Mouse (Mus musculus) stomach, embryonic 16.5 days (tissue): ENCODE data around the gene Nuak1. TPM values are rescaled to one million over a fixed set of nuclear protein-coding genes. Genes with fewer than 3 reads are reported as not detected.

Source experiments
- ATAC-seq: fragments of 200-750 bp; cut with Nextera tagmentation; 2 replicates; pipeline ENCODE4 v1.8.0; 2017; ENCODE audit warnings: moderate number of reproducible peaks, moderate TSS enrichment; ENCODE audit not compliant: insufficient read depth, low FRiP score
- H3K27ac ChIP-seq: fragments of 300-500 bp; sonication (generic); 2 replicates; pipeline ENCODE4 v1.5.1; 2014; ENCODE audit warnings: low read length
- H3K27me3 ChIP-seq: fragments of 300-500 bp; sonication (generic); 2 replicates; pipeline ENCODE4 v1.6.1; 2014; ENCODE audit warnings: low read length, control low read depth, mixed read lengths; ENCODE audit not compliant: control insufficient read depth, insufficient read depth
- H3K36me3 ChIP-seq: fragments of 300-500 bp; sonication (generic); 2 replicates; pipeline ENCODE4 v1.6.1; 2014; ENCODE audit warnings: low read length; ENCODE audit not compliant: control insufficient read depth, insufficient read depth
- H3K4me1 ChIP-seq: fragments of 300-500 bp; sonication (generic); 2 replicates; pipeline ENCODE4 v1.6.1; 2014; ENCODE audit warnings: low read length, control low read depth, mixed read lengths; ENCODE audit not compliant: control insufficient read depth, insufficient read depth
- H3K4me2 ChIP-seq: fragments of 300-500 bp; sonication (generic); 2 replicates; pipeline ENCODE4 v1.6.1; 2014; ENCODE audit warnings: low read depth, low read length, mixed read lengths
- H3K4me3 ChIP-seq: fragments of 300-500 bp; sonication (generic); replicated peaks from 2 replicates; pipeline ENCODE4 v1.5.1; 2014; ENCODE audit warnings: mild to moderate bottlenecking, low read length
- H3K9ac ChIP-seq: fragments of 300-500 bp; sonication (generic); 2 replicates; pipeline ENCODE4 v1.6.1; 2014; ENCODE audit warnings: low read length
- H3K9me3 ChIP-seq: fragments of 300-500 bp; sonication (generic); replicated peaks from 2 replicates; pipeline ENCODE4 v1.6.1; 2016; ENCODE audit warnings: low read length, control low read depth; ENCODE audit not compliant: control insufficient read depth
- WGBS: fragments of 180-500 bp; shearing (Covaris S2); extraction: QIAGEN DNeasy Blood & Tissue Kit; methylation state at CpG from one replicate; pipeline ENCODE4 v1.1.7; 2014; 5-methylcytosine and 5-hydroxymethylcytosine counted together
- polyA plus RNA-seq: library from polyadenylated mRNA; unstranded; fragments of >200 nt; fragmentation: Nextera tagmentation; extraction: Ambion mirVana; gene quantifications from 2 replicates; pipeline ENCODE4 v1.2.1, GENCODE M21; 2015

The Nuak1 gene
- polyA plus RNA-seq, 1 experiment from 2014 or later: 1.1 TPM

DNA sequence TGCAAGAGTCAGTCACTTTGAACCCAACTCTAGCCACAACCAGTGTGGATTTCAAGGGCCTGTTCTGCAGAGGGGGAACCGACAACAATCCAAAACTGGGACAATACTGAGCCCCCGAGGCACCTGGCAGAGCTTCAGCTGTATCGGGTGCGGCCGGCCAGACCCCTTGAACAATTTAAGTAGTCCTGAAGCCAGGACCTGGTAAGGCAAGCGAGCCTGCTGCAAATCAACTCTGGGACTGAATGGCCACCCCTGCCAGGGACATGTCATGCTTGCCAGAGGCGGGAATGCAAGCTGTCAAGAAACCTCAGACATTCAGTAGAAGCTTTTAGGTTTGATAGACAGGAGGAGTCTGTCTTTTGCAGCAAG is 1.2 kb downstream of the Nuak1 start:
- no peaks in the 10 kb centered on the region for H3K27me3 ChIP-seq
- H3K27ac ChIP-seq: no peak overlapping the region
- peak overlapping the region; percentile 77 for H3K4me3 ChIP-seq
- H3K4me2 ChIP-seq: peak overlapping the region; percentile 81
- H3K36me3 ChIP-seq: no peaks in the 10 kb centered on the region
- peak overlapping the region; percentile 49 for H3K9ac ChIP-seq
- no peak for ATAC-seq
- H3K4me1 ChIP-seq: peaks cover 18% of the 10 kb centered on the region; the same call in 1 of the 2 replicates
- no peaks in the 10 kb centered on the region for H3K9me3 ChIP-seq
- 22% methylated on average over 7 of the region's 7 CpGs for WGBS

DNA sequence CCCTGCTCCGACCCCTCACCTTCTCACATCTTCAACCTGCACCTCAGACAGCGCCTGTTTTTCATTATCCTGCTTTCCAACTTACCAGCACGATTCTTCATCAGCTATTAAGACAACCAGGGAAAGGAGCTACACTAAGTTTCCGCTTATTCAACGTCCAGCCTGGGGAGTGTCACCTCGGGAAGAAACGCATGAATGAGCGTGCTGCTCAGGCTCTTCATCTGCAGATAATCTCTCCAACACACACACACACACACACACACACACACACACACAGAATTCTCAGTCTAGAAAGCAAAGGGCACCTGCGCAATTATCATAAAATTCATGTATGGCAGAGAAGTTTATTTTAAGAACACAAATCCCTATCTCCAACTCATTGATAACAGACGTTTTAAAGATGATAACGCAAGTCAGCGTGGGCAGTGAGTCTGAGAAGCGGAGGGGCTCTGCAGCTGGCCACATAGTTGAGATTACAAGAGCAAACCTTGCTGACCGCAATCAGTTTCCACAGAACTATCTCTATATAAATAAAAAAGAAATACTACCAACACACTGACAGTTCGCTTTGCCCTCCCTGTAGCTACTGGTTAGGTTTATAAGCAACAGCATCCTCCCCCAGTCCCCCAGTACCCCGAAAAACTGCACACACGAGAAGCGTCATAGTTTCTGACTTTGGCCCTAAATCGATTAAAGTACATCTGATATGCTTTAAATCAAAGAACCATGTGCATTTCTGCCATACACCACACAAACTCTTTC is 1.8 kb downstream of the Nuak1 start:
- Histone ChIP-seq H3K36me3 (no peaks in the 10 kb centered on the region), H3K27me3 (no peaks in the 10 kb centered on the region), H3K9me3 (no peaks in the 10 kb centered on the region), H3K4me3 (peak overlapping the region; percentile 77), H3K4me2 (peak overlapping the region; percentile 81), H3K27ac (no peak overlapping the region), H3K9ac (peak overlapping the region; percentile 49), H3K4me1 (peaks cover 20% of the 10 kb centered on the region)
- WGBS: 30% methylated on average over 19 of the region's 19 CpGs
- no peak for ATAC-seq

DNA sequence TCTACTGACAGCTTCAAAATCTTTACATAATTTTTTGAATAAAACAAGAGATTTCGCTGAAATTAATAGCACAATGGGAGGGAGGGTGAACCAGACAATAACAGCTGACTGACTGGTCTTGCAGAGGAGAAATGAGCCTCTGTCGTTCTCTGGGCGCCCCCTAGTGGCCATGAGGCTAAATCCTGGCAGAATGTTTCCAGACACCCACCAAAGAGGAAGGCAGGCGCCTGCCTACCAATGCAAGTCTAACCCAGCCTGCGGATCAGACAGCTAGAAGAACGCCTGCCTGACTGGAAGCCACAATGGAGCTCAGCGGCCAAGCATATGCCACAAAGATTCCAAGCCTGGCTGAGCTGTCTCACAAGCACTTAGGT is 2.4 kb downstream of the Nuak1 start:
- Histone ChIP-seq H3K9ac (no peak overlapping the region), H3K4me2 (peak overlapping the region; percentile 81), H3K36me3 (no peaks in the 10 kb centered on the region), H3K27me3 (no peaks in the 10 kb centered on the region), H3K4me1 (peaks cover 26% of the 10 kb centered on the region), H3K9me3 (no peaks in the 10 kb centered on the region), H3K27ac (no peak overlapping the region), H3K4me3 (peak overlapping the region; percentile 77)
- ATAC-seq: peak; percentile 35
- under 1% methylated on average over 7 of the region's 7 CpGs for WGBS

DNA sequence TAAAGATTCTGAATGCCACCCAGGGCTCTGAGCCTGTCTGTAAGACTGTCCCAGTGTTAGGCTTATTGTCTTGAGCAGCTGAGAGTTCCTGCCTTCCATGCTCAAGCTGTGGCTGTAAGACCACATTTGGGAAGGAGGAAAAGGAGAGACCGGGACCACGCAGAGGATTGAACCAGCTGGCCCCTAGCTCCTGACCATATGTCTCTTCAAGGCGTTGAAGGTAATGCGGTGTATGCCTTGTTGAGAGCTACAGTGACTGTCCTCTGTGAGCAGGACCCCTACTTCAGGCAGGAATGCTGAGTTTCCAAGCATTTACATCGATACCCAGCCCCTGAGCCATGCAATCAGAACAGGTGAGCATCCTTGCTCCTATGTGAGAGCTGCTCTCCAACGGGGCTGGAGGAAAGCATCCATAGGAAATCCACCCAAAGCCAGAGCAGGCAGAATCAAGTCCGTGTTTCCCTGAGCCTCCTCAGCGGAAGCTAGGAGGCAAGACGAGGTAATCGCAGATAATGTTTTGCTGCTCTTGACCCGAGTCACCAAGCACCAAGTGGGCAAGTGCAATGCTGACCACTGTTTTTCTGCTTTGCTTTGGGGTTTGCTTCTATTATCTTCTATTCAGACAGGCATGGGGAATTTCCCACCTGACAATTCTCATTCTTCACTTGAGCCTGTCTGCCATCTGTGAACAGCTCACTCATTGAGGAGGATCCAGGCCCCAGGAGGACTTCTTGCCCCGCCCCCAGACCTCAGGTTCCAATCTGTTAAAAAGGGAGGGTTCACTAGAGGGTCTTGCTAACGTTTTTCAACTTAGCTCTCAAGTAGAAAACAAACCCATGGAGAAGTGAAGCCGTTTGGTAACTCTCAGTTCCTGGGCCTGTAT is 3.0 kb downstream of the Nuak1 start:
- no peak overlapping the region for H3K27ac ChIP-seq
- WGBS: 47% methylated on average over 14 of the region's 14 CpGs
- no peak overlapping the region for H3K4me3 ChIP-seq
- peak overlapping the region; percentile 30; the same call in 1 of the 2 replicates for H3K4me2 ChIP-seq
- no peaks in the 10 kb centered on the region for H3K9me3 ChIP-seq
- 0 out of 2 replicates have a peak overlapping the region, but pooled peaks have one; percentile 10 for H3K9ac ChIP-seq
- no peaks in the 10 kb centered on the region for H3K27me3 ChIP-seq
- peaks cover 28% of the 10 kb centered on the region for H3K4me1 ChIP-seq
- no peak for ATAC-seq
- H3K36me3 ChIP-seq: no peaks in the 10 kb centered on the region

DNA sequence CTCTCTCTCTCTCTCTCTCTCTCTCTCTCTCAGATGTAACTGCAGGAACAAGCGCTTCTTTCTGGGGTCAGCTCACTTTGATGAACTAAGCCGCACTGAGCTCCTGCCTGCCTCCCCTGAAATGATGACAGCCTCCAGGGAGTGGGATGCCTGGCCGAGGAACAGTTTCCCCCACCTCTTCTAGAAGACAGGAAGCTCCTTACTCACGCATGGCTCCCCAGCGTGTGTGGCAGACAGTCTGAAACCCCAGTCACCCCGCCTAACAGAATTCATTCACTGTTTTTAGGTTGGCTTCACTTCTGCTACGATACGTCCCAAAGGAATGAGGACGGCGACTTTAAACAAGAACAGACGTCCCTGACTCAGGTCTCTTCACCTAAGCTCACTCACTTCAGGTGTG is 4.5 kb downstream of the Nuak1 start:
- Histone ChIP-seq H3K36me3 (no peaks in the 10 kb centered on the region), H3K27ac (no peak overlapping the region), H3K9me3 (no peaks in the 10 kb centered on the region), H3K9ac (no peak overlapping the region), H3K4me2 (no peak overlapping the region), H3K27me3 (no peaks in the 10 kb centered on the region), H3K4me3 (no peak overlapping the region), H3K4me1 (peaks cover 22% of the 10 kb centered on the region)
- ATAC-seq: no peak
- 70% methylated on average over 11 of the region's 11 CpGs for WGBS

DNA sequence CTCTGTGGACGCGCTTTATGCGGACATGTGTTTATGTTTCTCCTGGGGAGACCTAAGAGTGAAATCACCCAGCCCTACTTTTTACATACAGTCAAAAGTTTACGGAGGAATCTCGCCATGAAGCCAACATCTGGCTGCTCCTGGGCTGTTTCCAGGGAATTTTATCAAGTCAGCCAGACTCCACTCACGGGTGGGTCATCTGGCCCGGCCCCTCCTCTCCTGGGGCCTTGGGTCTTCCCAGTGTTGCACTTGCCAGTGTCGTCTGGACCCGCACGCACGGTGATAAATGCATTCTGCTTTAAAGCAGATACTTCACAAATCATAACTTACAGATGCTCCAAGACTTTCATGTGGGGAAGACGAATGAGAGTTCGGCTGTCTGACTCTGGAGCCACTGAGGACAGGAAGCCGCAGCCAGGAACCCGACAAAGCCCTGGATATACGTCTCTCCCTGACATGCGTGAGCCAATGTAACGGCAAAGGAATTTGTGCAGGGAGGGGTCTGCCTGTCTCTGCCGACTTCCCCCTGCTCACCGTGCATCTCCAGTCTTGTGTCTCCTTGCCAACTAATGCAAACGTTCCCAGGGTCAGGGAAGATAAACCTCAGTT is 7.1 kb downstream of the Nuak1 start:
- no peak overlapping the region for H3K9ac ChIP-seq
- peaks cover 15% of the 10 kb centered on the region for H3K4me1 ChIP-seq
- H3K27me3 ChIP-seq: no peaks in the 10 kb centered on the region
- no peak overlapping the region for H3K4me2 ChIP-seq
- ATAC-seq: peak; percentile 57
- H3K4me3 ChIP-seq: no peak overlapping the region
- no peaks in the 10 kb centered on the region for H3K36me3 ChIP-seq
- no peaks in the 10 kb centered on the region for H3K9me3 ChIP-seq
- 38% methylated on average over 21 of the region's 21 CpGs for WGBS
- H3K27ac ChIP-seq: no peak overlapping the region

DNA sequence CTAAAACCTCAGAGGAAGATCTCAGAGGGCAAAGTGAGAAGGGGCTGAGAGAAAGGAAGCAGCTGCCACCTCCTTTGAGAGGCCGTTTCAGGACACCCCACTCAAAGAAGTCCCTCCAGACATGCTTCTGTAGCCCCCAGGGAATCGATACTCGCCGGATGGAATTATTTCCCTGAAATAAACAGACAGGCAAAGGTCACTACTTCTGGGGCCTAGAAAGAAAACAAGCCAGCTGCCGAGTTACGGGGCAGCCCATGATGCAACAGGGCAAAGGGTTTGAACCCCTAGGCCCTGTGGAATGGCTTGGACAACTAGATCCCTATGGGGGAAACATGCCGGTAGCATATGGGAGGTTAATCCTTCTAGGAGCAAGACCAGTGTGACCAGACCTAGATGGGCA is 16.0 kb downstream of the Nuak1 start:
- H3K4me2 ChIP-seq: no peak overlapping the region
- H3K27ac ChIP-seq: no peak overlapping the region
- no peak for ATAC-seq
- H3K27me3 ChIP-seq: no peaks in the 10 kb centered on the region
- H3K9me3 ChIP-seq: no peaks in the 10 kb centered on the region
- WGBS: 55% methylated on average over 7 of the region's 7 CpGs
- H3K9ac ChIP-seq: no peak overlapping the region
- no peak overlapping the region for H3K4me3 ChIP-seq
- H3K4me1 ChIP-seq: 0 out of 2 replicates have a peak, but pooled peaks cover 3% of the 10 kb centered on the region
- H3K36me3 ChIP-seq: no peaks in the 10 kb centered on the region

DNA sequence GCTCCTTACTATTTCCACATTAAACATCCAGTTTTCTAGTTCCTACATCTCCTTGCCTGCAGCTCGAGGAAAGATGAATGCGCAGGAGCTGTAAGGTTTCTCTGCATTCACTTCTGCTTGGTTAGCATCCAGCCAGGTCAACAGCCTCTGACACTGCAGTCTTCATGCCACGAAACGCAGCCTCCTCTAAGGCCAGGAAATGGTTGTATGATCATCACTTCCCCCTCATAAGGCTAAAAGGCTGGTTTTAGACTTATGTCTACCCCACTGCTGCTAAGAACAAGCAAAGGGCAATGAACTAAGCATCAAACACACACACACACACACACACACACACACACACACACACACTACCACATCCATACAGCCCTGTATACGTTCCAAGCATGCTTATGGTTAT is 16.5 kb downstream of the Nuak1 start:
- ATAC-seq: no peak
- Histone ChIP-seq H3K27ac (no peak overlapping the region), H3K4me2 (no peak overlapping the region), H3K36me3 (no peaks in the 10 kb centered on the region), H3K27me3 (no peaks in the 10 kb centered on the region), H3K4me1 (0 out of 2 replicates have a peak, but pooled peaks cover 3% of the 10 kb centered on the region), H3K9me3 (no peaks in the 10 kb centered on the region), H3K4me3 (no peak overlapping the region), H3K9ac (no peak overlapping the region)
- WGBS: 70% methylated on average over 5 of the region's 5 CpGs

DNA sequence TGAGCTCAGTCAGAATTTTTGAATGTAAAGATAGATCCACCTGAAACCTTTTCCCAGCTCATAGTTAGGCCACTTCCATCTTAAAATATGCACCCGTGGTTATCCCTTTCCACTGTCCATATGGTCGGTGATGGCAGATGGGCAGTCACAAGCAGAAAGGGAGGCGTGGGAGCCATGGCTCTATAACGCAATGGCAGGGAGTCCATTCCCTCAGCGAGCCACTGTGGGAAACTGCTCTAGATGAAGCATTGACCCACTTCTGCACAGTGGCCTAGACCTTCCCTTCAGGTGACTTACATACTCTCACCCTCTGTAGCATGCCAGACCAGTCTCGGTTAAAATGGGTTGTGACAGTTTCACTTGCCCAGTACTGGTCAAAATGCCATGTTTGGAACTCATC is 19.8 kb downstream of the Nuak1 start:
- no peaks in the 10 kb centered on the region for H3K9me3 ChIP-seq
- H3K4me2 ChIP-seq: no peak overlapping the region
- 0 out of 2 replicates have a peak, but pooled peaks cover 3% of the 10 kb centered on the region for H3K4me1 ChIP-seq
- no peak for ATAC-seq
- H3K27ac ChIP-seq: no peak overlapping the region
- no peak overlapping the region for H3K4me3 ChIP-seq
- no peak overlapping the region for H3K9ac ChIP-seq
- H3K27me3 ChIP-seq: no peaks in the 10 kb centered on the region
- no peaks in the 10 kb centered on the region for H3K36me3 ChIP-seq
- 93% methylated on average over 6 of the region's 6 CpGs for WGBS
